Mouse (Mus musculus) myocyte (in vitro differentiated cells): ENCODE measurements around the gene Parp16.

Experiments used
- POLR2A ChIP-seq: IDR thresholded peaks from one replicate; pipeline ENCODE4 v1.6.1; 2011; ENCODE audit warnings: low read depth, mild to moderate bottlenecking, control low read depth, moderate library complexity; ENCODE audit not compliant: insufficient read length
- REST ChIP-seq: IDR thresholded peaks from one replicate; pipeline ENCODE4 v1.6.1; 2011; ENCODE audit warnings: mild to moderate bottlenecking, control low read depth, moderate library complexity; ENCODE audit not compliant: insufficient read depth, insufficient read length

GRCm38 (mm10) chr9:65193214-65193613 is 1.9 kb upstream of the Parp16 start:
- TF ChIP-seq REST (no peak), POLR2A (no peak)
